Mouse (Mus musculus) intestine, embryonic 14.5 days (tissue): Measurements from ENCODE around the gene Flywch1. TPM values are rescaled to one million over a fixed set of nuclear protein-coding genes. Genes with fewer than 3 reads are reported as not detected.

Experiments used
- ATAC-seq: fragments of 200-750 bp; cut with Nextera tagmentation; replicated peaks from 2 replicates; pipeline ENCODE4 v1.8.0; 2017; ENCODE audit warnings: low read depth, moderate number of reproducible peaks, moderate TSS enrichment, moderate library complexity; ENCODE audit not compliant: low FRiP score, low TSS enrichment
- DNase-seq: peaks from one replicate; pipeline ENCODE4 v3.0.0-alpha.2; 2018; ENCODE audit warnings: low spot score
- H3K27ac ChIP-seq: fragments of 300-500 bp; sonication (generic); 2 replicates; pipeline ENCODE4 v1.5.1; 2014; ENCODE audit warnings: low read depth, mild to moderate bottlenecking, control low read depth
- H3K27me3 ChIP-seq: fragments of 300-500 bp; sonication (generic); replicated peaks from 2 replicates; pipeline ENCODE4 v1.6.1; 2014; ENCODE audit warnings: low read length, control low read depth; ENCODE audit not compliant: control insufficient read depth, insufficient read depth
- H3K36me3 ChIP-seq: fragments of 300-500 bp; sonication (generic); 2 replicates; pipeline ENCODE4 v1.6.1; 2014; ENCODE audit warnings: low read length, control low read depth; ENCODE audit not compliant: control insufficient read depth, insufficient read depth
- H3K4me1 ChIP-seq: fragments of 300-500 bp; sonication (generic); replicated peaks from 2 replicates; pipeline ENCODE4 v1.6.1; 2014; ENCODE audit warnings: low read length, control low read depth, mixed read lengths; ENCODE audit not compliant: control insufficient read depth, insufficient read depth
- H3K4me2 ChIP-seq: fragments of 300-500 bp; sonication (generic); 2 replicates; pipeline ENCODE4 v1.6.1; 2014; ENCODE audit warnings: low read length
- H3K4me3 ChIP-seq: fragments of 300-500 bp; sonication (generic); 2 replicates; pipeline ENCODE4 v1.5.1; 2014; ENCODE audit warnings: low read depth, low read length, control low read depth, mixed read lengths
- H3K9ac ChIP-seq: fragments of 300-500 bp; sonication (generic); 2 replicates; pipeline ENCODE4 v1.6.1; 2014; ENCODE audit warnings: mild to moderate bottlenecking, low read length
- H3K9me3 ChIP-seq: fragments of 300-500 bp; sonication (generic); 2 replicates; pipeline ENCODE4 v1.6.1; 2016; ENCODE audit warnings: low read length, control low read depth; ENCODE audit not compliant: control insufficient read depth
- WGBS: fragments of 180-500 bp; shearing (Covaris S2); extraction: QIAGEN DNeasy Blood & Tissue Kit; methylation state at CpG from one replicate; pipeline ENCODE4 v1.1.7; 2014; 5-methylcytosine and 5-hydroxymethylcytosine counted together
- polyA plus RNA-seq: library from polyadenylated mRNA; unstranded; fragments of >200 nt; fragmentation: Nextera tagmentation; extraction: Ambion mirVana; gene quantifications from 2 replicates; pipeline ENCODE4 v1.2.1, GENCODE M21; 2014

Flywch1 gene
- polyA plus RNA-seq, 1 experiment from 2014 or later: 69.4 TPM

DNA sequence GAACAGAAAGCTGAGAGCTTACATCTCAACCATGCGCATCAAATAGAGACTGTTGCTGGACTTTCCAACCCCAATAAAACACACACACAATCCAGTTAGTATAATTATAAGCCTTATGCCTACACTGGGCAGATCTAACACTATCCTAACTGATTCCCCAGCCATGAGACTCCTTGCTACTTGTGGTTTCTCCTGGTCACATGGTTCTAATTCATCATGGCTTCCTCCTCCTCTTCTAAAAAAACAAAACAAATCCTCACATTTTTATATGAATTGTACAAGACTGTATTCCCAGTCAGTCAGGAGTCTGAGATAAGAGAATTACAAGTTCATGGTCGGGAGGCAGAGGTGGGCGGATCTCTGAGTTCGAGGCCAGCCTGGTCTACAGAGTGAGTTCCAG, 17.6 kb upstream of the Flywch1 start:
- Histone ChIP-seq H3K4me1 (peaks cover 11% of the 10 kb centered on the region), H3K4me2 (no peak overlapping the region), H3K9ac (no peak overlapping the region), H3K27me3 (no peaks in the 10 kb centered on the region), H3K9me3 (no peaks in the 10 kb centered on the region), H3K4me3 (no peak overlapping the region), H3K27ac (no peak overlapping the region), H3K36me3 (no peaks in the 10 kb centered on the region)
- DNase-seq (no peak), ATAC-seq (no peak)
- WGBS: 88% methylated on average over 4 of the region's 4 CpGs

DNA sequence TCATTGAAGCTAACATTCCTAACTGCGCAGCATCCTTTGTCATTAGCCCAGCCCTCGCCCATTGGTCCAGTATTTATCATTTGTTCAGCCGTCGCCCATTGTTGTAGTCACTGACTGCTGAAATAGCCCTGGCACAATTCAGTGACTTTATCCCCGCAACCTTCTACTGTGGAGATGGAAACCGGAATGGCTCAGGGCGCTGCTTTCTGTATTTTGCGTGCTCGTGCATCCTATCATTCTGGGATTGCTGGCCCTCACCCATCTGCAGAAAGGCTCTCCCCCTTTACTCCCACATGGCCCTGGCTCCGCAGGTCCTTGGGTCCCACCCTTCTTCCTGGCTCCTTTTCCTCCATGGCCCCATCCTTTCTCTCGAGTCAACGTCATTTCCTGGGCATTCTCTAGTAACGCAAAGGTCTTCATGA, 15.1 kb upstream of the Flywch1 start:
- H3K9me3 ChIP-seq: no peaks in the 10 kb centered on the region
- no peaks in the 10 kb centered on the region for H3K27me3 ChIP-seq
- no peaks in the 10 kb centered on the region for H3K36me3 ChIP-seq
- peak overlapping the region; percentile 89 for H3K4me2 ChIP-seq
- ATAC-seq (no peak; the same call in 1 of the 2 replicates), DNase-seq (no peak)
- H3K4me3 ChIP-seq: peak overlapping the region; percentile 60
- 15% methylated on average over 13 of the region's 13 CpGs for WGBS
- H3K9ac ChIP-seq: no peak overlapping the region; the same call in 1 of the 2 replicates
- H3K27ac ChIP-seq: no peak overlapping the region
- peaks cover 11% of the 10 kb centered on the region for H3K4me1 ChIP-seq

DNA sequence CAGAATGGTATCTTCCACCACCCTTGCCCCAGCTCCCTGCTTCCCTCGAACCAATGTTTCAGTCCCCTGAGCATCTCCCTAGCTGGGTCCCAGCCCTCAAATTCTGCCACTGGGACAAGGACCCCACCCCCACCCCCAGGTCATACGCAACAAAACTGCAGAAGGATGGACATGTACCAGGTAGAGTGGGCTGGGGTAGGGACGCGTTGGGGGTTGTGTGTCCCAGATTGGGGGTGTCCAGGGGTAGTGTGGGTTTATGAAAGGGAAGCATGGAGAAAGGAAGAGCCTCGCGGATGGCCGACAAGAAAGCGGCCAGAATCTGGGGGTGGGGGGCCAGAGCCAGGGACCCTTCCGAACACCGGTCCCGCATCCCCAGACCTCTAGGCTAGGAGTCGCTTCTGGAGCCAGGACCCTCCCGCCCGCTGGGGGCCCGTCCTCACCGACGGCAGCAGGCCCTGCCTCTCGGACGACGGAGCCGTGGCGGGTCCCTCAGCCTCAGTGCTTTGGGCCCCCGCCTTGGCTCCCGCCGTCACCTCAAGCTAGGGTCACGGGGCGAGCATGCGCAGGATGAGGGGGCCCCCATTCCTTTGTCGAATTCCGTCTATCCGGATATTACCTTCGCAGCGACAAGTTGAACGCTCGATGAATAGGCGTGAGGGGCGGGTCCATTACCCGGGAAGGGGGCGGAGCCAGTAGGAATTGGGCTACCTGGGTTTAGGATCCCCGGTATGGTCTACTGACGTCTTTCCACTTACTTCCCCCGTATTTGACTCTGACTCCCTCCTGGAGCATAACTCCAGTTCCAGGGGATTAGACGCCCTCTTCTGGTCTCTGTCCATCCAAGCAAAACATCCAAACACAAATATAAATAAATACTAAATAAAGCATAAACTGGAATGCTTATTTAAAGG, 14.4 kb upstream of the Flywch1 start, which contains the start of gene Flywch2:
TSS of gene Flywch2 (minus strand) at position 521 of the 911 bp plus-strand sequence.
- Histone ChIP-seq H3K27me3 (no peaks in the 10 kb centered on the region), H3K27ac (no peak within 1 kb of the TSS), H3K4me2 (peak within 1 kb of the TSS; percentile 89), H3K9ac (peak within 1 kb of the TSS; percentile 59), H3K4me3 (peak within 1 kb of the TSS; percentile 60), H3K4me1 (peaks cover 11% of the 10 kb centered on the region), H3K36me3 (no peaks in the 10 kb centered on the region), H3K9me3 (no peaks in the 10 kb centered on the region)
- WGBS: 2% methylated on average over 33 of the region's 43 CpGs
- ATAC-seq (peak; percentile 83), DNase-seq (peak; percentile 86)

DNA sequence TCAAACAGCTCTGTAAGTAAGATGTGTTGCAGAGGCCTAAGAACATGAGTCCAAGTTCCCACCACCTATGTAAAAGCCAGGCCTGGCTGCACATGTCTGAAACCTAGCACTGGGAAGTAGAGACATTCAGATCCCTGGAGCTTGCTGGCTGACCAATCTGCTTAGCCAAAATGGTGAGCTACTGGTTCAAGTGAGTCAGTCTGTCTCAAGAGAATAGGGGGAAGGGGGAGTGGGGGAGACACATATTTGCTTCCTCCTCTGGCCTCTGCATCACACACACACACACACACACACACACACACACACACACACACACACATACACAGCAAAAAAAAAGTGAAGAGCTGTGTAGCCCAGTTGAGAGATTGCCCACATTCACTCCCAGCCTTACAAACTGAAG, 11.9 kb upstream of the Flywch1 start:
- Histone ChIP-seq H3K4me2 (no peak overlapping the region), H3K4me3 (no peak overlapping the region), H3K27ac (no peak overlapping the region), H3K9ac (no peak overlapping the region), H3K4me1 (no peaks in the 10 kb centered on the region), H3K36me3 (no peaks in the 10 kb centered on the region), H3K27me3 (no peaks in the 10 kb centered on the region), H3K9me3 (no peaks in the 10 kb centered on the region)
- no peak for DNase-seq
- no peak for ATAC-seq

DNA sequence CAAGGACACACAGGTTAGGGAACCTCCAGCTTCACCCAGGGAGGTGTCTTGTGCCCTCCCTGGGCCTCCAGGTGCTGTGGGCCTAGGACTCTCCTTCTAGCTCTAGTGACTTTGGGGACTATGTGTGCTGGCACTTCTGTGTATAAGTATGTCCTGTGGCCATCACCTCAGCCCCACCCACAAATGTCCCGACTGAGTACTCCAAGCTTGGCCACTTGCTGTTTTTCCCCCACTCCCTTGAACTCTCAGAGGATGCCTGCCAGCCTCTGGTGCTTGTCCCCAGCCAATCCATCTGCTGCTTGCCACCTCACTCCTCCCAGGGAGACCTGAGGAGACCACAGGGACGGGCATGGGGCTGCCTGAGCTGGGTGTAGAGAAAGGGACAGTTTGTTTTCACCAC, 7.0 kb upstream of the Flywch1 start:
- no peaks in the 10 kb centered on the region for H3K4me1 ChIP-seq
- 44% methylated on average over 2 of the region's 2 CpGs for WGBS
- no peak for ATAC-seq

DNA sequence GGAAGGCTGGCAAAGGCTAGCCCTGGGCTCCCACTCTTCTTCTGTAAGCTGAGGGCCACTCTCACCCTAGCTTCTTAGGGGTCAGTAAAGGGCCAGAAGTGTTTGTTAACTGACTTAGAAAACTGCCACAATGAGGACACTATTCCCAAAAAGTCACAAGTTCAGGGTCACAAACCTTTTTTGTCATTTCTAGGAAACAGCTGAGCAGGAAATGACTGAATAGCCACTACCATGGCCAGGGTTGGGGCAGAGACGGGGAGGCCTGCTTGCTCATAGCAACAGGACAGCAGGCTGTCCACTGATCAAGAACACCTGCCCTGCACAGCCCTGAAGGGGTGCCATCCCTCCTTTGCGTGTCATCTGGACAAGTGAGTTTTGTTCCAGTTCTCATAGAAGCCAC, 5.7 kb upstream of the Flywch1 start:
- H3K36me3 ChIP-seq: no peaks in the 10 kb centered on the region

More for the DNA sequence above, 7.0 kb upstream of the Flywch1 start:
- no peak overlapping the region for H3K4me3 ChIP-seq
- H3K36me3 ChIP-seq: no peaks in the 10 kb centered on the region
- H3K9me3 ChIP-seq: no peaks in the 10 kb centered on the region
- no peak overlapping the region for H3K9ac ChIP-seq
- no peak overlapping the region for H3K4me2 ChIP-seq
- no peaks in the 10 kb centered on the region for H3K27me3 ChIP-seq
- H3K27ac ChIP-seq: no peak overlapping the region
- DNase-seq: no peak

DNA sequence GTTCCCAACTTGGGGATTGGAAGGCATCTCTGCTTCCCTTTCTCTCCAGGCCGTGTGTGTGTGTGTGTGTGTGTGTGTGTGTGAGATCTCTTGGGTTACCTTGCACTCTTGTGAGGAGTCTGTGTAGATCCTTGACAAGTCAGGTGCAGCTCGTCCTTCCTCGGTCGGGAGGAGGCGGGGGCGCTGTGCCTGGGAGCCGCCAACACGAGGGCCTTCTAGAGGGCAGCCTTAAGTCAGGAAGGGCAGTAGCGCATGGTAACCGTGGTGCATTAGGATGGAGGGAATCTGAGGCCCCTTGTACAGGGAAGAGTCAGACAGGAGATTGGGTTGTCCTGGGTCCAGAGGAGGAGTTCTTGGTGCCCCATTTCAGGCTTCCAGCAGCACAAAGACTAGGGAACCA, 4.8 kb upstream of the Flywch1 start:
- Histone ChIP-seq H3K4me1 (no peaks in the 10 kb centered on the region), H3K9me3 (no peaks in the 10 kb centered on the region), H3K4me3 (no peak overlapping the region), H3K4me2 (no peak overlapping the region), H3K9ac (no peak overlapping the region), H3K36me3 (no peaks in the 10 kb centered on the region), H3K27me3 (no peaks in the 10 kb centered on the region), H3K27ac (no peak overlapping the region)
- WGBS: 77% methylated on average over 10 of the region's 10 CpGs
- no peak for DNase-seq
- no peak for ATAC-seq

More for the DNA sequence above, 5.7 kb upstream of the Flywch1 start:
- ATAC-seq: no peak
- Histone ChIP-seq H3K9me3 (no peaks in the 10 kb centered on the region), H3K9ac (no peak overlapping the region), H3K4me3 (no peak overlapping the region), H3K27ac (no peak overlapping the region), H3K27me3 (no peaks in the 10 kb centered on the region), H3K4me1 (no peaks in the 10 kb centered on the region), H3K4me2 (no peak overlapping the region)
- no peak for DNase-seq
- 76% methylated on average over 2 of the region's 2 CpGs for WGBS

DNA sequence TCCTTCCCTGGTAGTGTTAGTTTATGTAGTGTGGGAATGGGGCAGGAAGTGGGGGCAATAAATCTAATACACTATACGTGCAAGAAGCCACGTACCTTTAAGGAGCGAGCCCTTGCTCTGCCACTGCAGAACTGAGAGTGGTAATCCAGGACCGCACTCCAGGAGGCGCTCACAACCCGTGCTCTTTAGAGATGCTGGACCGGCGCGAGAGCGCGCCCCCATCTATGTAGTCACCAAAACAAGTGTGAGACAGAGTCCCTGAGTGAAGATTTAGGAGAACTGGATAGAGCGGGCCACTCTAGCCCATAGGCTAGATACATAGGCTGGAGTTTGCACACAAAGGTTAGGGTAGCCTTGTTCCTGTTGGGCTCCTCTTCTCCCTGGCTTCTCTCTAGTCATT, 2.7 kb upstream of the Flywch1 start:
- H3K9ac ChIP-seq: no peak overlapping the region
- 3% methylated on average over 12 of the region's 12 CpGs for WGBS

More for the DNA sequence above, 2.7 kb upstream of the Flywch1 start:
- Histone ChIP-seq H3K4me2 (no peak overlapping the region), H3K27me3 (no peaks in the 10 kb centered on the region), H3K27ac (no peak overlapping the region), H3K4me1 (0 out of 2 replicates have a peak, but pooled peaks cover 7% of the 10 kb centered on the region), H3K4me3 (no peak overlapping the region), H3K36me3 (no peaks in the 10 kb centered on the region), H3K9me3 (no peaks in the 10 kb centered on the region)
- peak; percentile 44; the same call in 1 of the 2 replicates for ATAC-seq
- DNase-seq: peak; percentile 87
